Mouse (Mus musculus): ENCODE results near the gene 0610010F05Rik.

The 0610010F05Rik gene

DNA sequence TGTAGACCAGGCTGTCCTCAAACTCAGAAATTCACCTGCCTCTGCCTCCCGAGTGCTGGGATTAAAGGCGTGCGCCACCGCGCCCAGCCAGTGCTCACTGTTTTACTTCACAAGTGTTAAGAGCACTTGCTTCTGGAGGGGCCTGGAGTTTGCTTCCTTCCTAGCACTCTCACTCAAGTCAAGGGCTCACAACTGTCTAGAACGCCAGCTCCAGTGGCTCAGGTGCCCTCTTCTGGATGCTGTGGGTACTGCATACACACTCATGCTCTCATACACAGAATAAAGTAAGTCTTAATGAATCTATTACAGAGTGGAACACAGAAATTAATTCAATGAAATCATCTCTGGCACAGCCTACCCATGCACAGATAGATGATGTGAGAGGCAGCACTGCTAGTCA, 67.7 kb downstream of the 0610010F05Rik start:
- peak; percentile 86 for DNase-seq (ENCODE audit: low read depth, low spot score)

DNA sequence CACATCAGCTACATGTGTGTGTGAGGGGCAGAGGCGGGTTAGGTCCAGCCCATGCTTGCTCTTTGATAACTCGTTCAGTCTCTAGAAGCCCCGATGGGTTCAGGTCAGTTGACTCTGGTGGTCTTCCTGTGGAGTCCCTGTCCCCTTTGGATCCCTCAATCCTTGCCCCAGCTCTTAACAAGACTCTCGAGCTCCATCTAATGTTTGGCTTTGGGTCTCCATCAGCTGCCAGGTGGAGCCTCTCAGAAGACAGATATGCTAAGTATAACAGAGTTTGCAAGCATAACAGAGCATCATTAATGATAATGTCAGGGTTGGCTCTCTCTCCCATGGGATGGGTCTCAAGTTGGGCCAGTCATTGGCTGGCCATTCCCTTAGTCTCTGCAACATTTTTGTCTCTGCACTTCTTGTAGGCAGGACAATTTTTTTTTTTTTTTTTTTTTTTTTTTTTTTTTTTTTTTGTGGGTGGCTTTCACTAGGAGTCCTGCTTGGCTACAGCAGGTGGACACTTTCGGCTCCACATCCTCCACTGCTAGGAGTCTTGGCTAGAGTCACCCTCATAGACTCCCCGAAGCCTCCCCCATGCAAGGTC, 76.3 kb downstream of the 0610010F05Rik start:
- no peak for DNase-seq (ENCODE audit: low read depth, low spot score)

DNA sequence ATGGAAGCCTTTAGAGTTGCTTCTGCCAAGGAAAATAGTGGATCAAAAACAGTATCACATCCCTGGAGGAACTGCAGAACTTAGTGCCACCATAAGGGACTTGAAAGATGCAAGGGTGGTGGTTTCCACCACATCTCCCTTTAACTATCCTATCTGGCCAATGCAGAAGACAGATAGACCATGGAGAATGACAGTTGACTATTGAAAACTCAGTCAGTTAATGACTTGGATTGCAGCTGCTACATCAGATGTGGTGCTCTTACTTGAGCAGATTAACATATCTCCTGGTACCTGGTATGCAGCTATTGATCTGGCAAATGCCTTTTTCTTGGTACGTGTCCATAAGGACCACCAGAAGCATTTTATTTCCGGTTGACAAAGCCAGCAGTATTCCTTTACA, 96.0 kb downstream of the 0610010F05Rik start:
- no peak for DNase-seq (ENCODE audit: low read depth, low spot score)

DNA sequence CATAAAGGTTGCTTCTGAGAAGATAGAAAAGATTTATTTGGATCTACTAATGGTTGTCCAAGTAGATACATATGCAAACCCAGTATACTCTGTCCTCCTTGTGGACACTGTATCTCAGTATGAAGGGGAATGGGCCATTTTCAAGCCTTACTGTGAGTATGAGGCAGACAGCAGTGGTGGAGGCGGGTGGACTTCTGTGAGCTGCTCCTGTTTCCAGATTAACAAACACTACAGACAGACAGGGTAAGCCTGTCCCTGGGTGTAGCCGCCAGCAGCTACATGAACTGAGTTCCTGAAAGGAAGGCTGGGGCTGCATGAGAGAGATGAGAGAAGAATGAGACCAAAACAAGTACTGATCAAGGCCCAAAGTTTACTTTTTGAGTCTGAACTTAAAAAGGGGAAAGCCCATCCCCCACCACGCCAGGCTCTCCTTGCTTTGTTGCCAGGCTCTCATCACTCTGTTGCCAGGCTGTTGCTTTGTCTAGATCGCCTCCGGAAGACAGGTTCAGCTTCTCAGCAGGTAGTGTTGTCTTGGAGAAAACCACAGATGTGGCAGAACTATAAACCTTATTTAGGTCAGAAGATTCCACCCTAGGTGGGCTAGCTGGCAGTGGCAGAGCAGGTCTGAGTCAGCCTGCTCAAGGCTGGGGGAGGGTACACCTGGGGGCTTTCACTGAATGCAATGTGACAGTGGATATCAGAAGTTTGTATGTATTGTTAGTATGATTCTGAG, 112.8 kb downstream of the 0610010F05Rik start, which contains the start of gene 1700093K21Rik:
Gene 1700093K21Rik, minus strand, starts transcription at position 683 of the 733 bp plus-strand sequence.
- DNase-seq (ENCODE audit: low read depth, low spot score), result no peak

DNA sequence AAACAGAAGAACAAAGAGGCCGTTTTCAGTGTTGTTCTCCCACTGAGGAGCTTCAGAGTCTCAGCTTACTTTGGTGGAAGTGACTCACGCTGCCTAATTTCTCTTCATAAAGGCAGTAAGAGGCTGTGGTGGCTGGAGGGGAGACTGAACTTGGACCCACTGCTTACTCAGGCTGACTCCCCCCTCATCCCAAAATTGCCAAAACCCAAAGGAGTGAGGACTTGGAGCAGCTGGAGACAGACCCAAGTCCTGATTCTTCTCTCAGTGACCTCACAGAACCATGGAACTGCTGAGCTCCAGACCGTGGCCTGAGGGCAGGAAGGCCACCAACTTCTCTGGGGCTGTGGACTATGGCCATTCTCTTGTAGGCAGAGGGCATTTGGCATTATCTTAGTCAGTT, 114.5 kb downstream of the 0610010F05Rik start:
- DNase-seq (ENCODE audit: low read depth, low spot score), result no peak

DNA sequence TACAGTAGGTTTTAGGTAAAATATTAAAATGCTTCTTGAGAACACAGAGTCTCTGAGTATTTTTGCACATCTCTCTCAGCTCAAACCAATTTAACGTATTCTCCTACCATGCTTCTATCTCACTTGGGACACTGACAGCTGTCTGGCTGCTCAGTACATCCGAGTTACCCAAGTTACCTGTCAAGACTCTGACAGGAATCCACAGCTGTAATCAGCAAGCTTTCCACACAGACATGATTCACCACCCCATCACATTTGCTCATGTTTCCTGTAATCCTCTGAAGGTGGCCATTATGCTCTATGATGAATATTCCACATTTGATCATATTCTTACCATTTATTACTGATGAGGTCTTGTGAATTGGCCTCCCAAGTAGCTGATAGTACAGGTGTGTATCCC, 118.1 kb downstream of the 0610010F05Rik start:
- no peak for DNase-seq (ENCODE audit: low read depth, low spot score)

Data from 3T3-L1 (cell line).